Mouse (Mus musculus): ENCODE measurements around the gene Asic2. TPM values are rescaled to one million over a fixed set of nuclear protein-coding genes. Genes with fewer than 3 reads are reported as not detected.

Asic2 gene
- polyA plus RNA-seq, 1 experiment from 2014 or later, result 0.21 TPM

DNA sequence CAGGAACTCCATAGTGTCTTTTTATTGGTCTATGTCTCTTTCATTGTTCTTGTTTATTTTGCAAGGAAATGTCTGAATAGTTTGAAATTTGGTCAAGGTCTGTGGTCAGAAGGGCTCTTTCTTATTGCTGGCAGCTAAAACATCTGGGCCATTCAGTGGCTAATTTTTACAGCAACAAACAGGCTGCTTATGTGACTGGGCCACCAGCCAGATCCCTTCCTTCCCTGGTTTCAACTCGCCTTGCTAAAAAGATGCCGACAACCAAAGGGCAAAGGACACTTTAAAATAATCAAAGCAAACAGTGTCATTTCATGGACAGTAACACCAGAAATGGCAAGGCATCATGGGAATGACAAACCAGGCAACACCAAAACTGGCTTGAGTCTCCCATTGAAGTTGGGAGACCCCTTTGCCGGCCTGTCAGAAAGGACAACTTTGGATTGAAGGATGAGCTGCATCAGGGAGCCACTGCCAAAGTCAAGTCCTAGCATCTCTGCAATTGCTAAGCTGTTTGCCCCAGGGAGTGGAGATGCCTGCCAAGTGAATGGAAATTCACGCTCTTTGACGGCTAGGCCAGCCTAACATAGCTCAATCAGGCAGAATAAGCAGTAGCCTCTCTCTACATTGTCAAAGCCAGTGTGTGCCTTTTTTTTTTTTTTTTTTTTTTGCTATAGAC lies 123.1 kb downstream of the Asic2 start:
- no peak overlapping the region for H3K4me2 ChIP-seq
- 70% methylated on average over 5 of the region's 5 CpGs for WGBS (ENCODE audit: insufficient replicate concordance)
- H3K9me3 ChIP-seq (replicated peaks; ENCODE audit: control insufficient read depth, low read length), result no peaks in the 10 kb centered on the region
- H3K4me3 ChIP-seq (ENCODE audit: low read depth, low read length), result no peak overlapping the region
- H3K27ac ChIP-seq (ENCODE audit: low read depth, low read length), result no peak overlapping the region
- no peaks in the 10 kb centered on the region for H3K36me3 ChIP-seq (ENCODE audit: control insufficient read depth, insufficient read depth, low read length)
- no peak for ATAC-seq (replicated peaks; ENCODE audit: insufficient number of reproducible peaks, low FRiP score, low TSS enrichment)
- no peak overlapping the region for H3K9ac ChIP-seq (ENCODE audit: low read depth, low read length)
- no peaks in the 10 kb centered on the region for H3K27me3 ChIP-seq (ENCODE audit: control insufficient read depth, insufficient read depth, low read length)
- H3K4me1 ChIP-seq (ENCODE audit: control insufficient read depth, insufficient read depth, low read length), result no peaks in the 10 kb centered on the region

GRCm38 (mm10) chr11:81841001-81841400 lies 127.3 kb downstream of the Asic2 start:
- H3K9ac ChIP-seq (ENCODE audit: low read depth, low read length), result no peak overlapping the region
- H3K36me3 ChIP-seq (ENCODE audit: control insufficient read depth, insufficient read depth, low read length), result no peaks in the 10 kb centered on the region
- H3K27me3 ChIP-seq (ENCODE audit: control insufficient read depth, insufficient read depth, low read length), result no peaks in the 10 kb centered on the region
- no peak overlapping the region for H3K4me2 ChIP-seq
- no peak for ATAC-seq (replicated peaks; ENCODE audit: insufficient number of reproducible peaks, low FRiP score, low TSS enrichment)
- H3K4me3 ChIP-seq (ENCODE audit: low read depth, low read length), result no peak overlapping the region
- 39% methylated on average over 2 of the region's 2 CpGs for WGBS (ENCODE audit: insufficient replicate concordance)
- H3K9me3 ChIP-seq (replicated peaks; ENCODE audit: control insufficient read depth, low read length), result no peaks in the 10 kb centered on the region
- no peak overlapping the region for H3K27ac ChIP-seq (ENCODE audit: low read depth, low read length)
- no peaks in the 10 kb centered on the region for H3K4me1 ChIP-seq (ENCODE audit: control insufficient read depth, insufficient read depth, low read length)

DNA sequence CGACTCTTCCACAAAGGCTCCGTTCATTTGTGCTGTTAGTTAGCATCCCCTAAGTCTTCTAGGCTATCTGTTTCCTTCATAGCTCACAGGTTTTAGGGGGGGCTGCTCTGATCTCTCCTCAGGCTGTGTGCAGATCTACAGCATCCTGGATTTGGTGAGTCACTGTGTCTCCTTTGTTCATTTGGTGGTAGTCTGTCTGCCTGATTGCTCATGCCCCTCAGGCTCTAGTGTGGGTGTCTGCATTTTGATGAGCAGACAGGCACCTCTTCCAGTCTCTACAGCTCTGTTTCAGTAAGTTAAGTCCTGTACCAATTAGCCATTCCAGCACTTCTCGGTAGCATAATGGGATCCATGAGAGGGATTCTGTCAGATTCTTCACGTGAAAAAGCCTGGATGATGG lies 129.8 kb downstream of the Asic2 start:
- no peaks in the 10 kb centered on the region for H3K4me1 ChIP-seq (ENCODE audit: control insufficient read depth, insufficient read depth, low read length)
- H3K4me3 ChIP-seq (ENCODE audit: low read depth, low read length), result no peak overlapping the region
- H3K9ac ChIP-seq (ENCODE audit: low read depth, low read length), result no peak overlapping the region
- ATAC-seq (replicated peaks; ENCODE audit: insufficient number of reproducible peaks, low FRiP score, low TSS enrichment), result no peak
- H3K4me2 ChIP-seq, result no peak overlapping the region
- WGBS (ENCODE audit: insufficient replicate concordance), result 71% methylated on average over 4 of the region's 4 CpGs
- no peaks in the 10 kb centered on the region for H3K36me3 ChIP-seq (ENCODE audit: control insufficient read depth, insufficient read depth, low read length)
- no peaks in the 10 kb centered on the region for H3K27me3 ChIP-seq (ENCODE audit: control insufficient read depth, insufficient read depth, low read length)
- no peaks in the 10 kb centered on the region for H3K9me3 ChIP-seq (replicated peaks; ENCODE audit: control insufficient read depth, low read length)
- no peak overlapping the region for H3K27ac ChIP-seq (ENCODE audit: low read depth, low read length)

- Histone ChIP-seq H3K27ac (ENCODE audit: low read depth, low read length) (no peak overlapping the region), H3K9ac (ENCODE audit: low read depth, low read length) (no peak overlapping the region), H3K4me1 (ENCODE audit: control insufficient read depth, insufficient read depth, low read length) (no peaks in the 10 kb centered on the region), H3K36me3 (ENCODE audit: control insufficient read depth, insufficient read depth, low read length) (no peaks in the 10 kb centered on the region), H3K27me3 (ENCODE audit: control insufficient read depth, insufficient read depth, low read length) (no peaks in the 10 kb centered on the region), H3K4me2 (no peak overlapping the region), H3K9me3 (replicated peaks; ENCODE audit: control insufficient read depth, low read length) (no peaks in the 10 kb centered on the region), H3K4me3 (ENCODE audit: low read depth, low read length) (no peak overlapping the region)
- no peak for ATAC-seq (replicated peaks; ENCODE audit: insufficient number of reproducible peaks, low FRiP score, low TSS enrichment)
- WGBS (ENCODE audit: insufficient replicate concordance), result 64% methylated on average over 1 of the region's 1 CpGs
These were observed 135.9 kb downstream of the Asic2 start for GRCm38 (mm10) chr11:81832381-81832780.

DNA sequence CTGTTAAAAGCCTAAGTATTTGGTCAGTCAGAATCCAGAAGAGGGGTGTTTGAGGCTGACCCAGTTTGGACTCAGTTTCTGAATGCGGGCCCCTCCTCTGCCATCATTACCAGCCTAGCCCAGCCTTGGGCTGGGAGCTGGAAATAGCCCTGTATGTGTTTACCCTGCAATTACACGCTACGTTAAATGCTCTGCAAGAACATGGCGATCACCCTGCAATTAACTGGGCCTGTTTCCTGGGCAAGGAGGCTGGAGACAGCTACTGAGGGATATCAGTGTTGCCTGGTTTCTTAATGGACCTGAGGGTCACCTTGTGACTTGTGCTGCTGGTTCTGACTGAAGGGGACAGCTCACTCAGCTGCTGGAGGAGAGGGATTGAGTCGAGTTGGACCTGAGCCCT lies 151.7 kb downstream of the Asic2 start:
- no peak for ATAC-seq (replicated peaks; ENCODE audit: insufficient number of reproducible peaks, low FRiP score, low TSS enrichment)
- WGBS (ENCODE audit: insufficient replicate concordance), result 71% methylated on average over 5 of the region's 5 CpGs

GRCm38 (mm10) chr11:81814816-81815215 lies 153.4 kb downstream of the Asic2 start:
- H3K9me3 ChIP-seq (replicated peaks; ENCODE audit: control insufficient read depth, low read length), result no peaks in the 10 kb centered on the region
- H3K9ac ChIP-seq (ENCODE audit: low read depth, low read length), result no peak overlapping the region
- H3K4me1 ChIP-seq (ENCODE audit: control insufficient read depth, insufficient read depth, low read length), result no peaks in the 10 kb centered on the region
- no peaks in the 10 kb centered on the region for H3K27me3 ChIP-seq (ENCODE audit: control insufficient read depth, insufficient read depth, low read length)
- WGBS (ENCODE audit: insufficient replicate concordance), result 81% methylated on average over 1 of the region's 1 CpGs
- no peak overlapping the region for H3K4me2 ChIP-seq
- no peak for ATAC-seq (replicated peaks; ENCODE audit: insufficient number of reproducible peaks, low FRiP score, low TSS enrichment)
- H3K36me3 ChIP-seq (ENCODE audit: control insufficient read depth, insufficient read depth, low read length), result no peaks in the 10 kb centered on the region
- no peak overlapping the region for H3K4me3 ChIP-seq (ENCODE audit: low read depth, low read length)
- no peak overlapping the region for H3K27ac ChIP-seq (ENCODE audit: low read depth, low read length)

More for the DNA sequence above, 151.7 kb downstream of the Asic2 start:
- peaks cover 2% of the 10 kb centered on the region; the same call in 1 of the 2 replicates for H3K27me3 ChIP-seq (ENCODE audit: control insufficient read depth, insufficient read depth, low read length)
- no peak overlapping the region for H3K4me2 ChIP-seq
- H3K9me3 ChIP-seq (replicated peaks; ENCODE audit: control insufficient read depth, low read length), result no peaks in the 10 kb centered on the region
- no peak overlapping the region for H3K27ac ChIP-seq (ENCODE audit: low read depth, low read length)
- H3K9ac ChIP-seq (ENCODE audit: low read depth, low read length), result no peak overlapping the region
- no peaks in the 10 kb centered on the region for H3K4me1 ChIP-seq (ENCODE audit: control insufficient read depth, insufficient read depth, low read length)
- H3K4me3 ChIP-seq (ENCODE audit: low read depth, low read length), result no peak overlapping the region
- no peaks in the 10 kb centered on the region for H3K36me3 ChIP-seq (ENCODE audit: control insufficient read depth, insufficient read depth, low read length)

- 78% methylated on average over 11 of the region's 11 CpGs for WGBS (ENCODE audit: insufficient replicate concordance)
- no peak overlapping the region for H3K27ac ChIP-seq (ENCODE audit: low read depth, low read length)
- no peaks in the 10 kb centered on the region for H3K4me1 ChIP-seq (ENCODE audit: control insufficient read depth, insufficient read depth, low read length)
- no peaks in the 10 kb centered on the region for H3K27me3 ChIP-seq (ENCODE audit: control insufficient read depth, insufficient read depth, low read length)
- no peaks in the 10 kb centered on the region for H3K9me3 ChIP-seq (replicated peaks; ENCODE audit: control insufficient read depth, low read length)
- no peaks in the 10 kb centered on the region for H3K36me3 ChIP-seq (ENCODE audit: control insufficient read depth, insufficient read depth, low read length)
- ATAC-seq (replicated peaks; ENCODE audit: insufficient number of reproducible peaks, low FRiP score, low TSS enrichment), result no peak
- no peak overlapping the region for H3K4me3 ChIP-seq (ENCODE audit: low read depth, low read length)
- H3K4me2 ChIP-seq, result no peak overlapping the region
- H3K9ac ChIP-seq (ENCODE audit: low read depth, low read length), result no peak overlapping the region
These were observed 161.2 kb downstream of the Asic2 start for GRCm38 (mm10) chr11:81806905-81807659.

GRCm38 (mm10) chr11:81803544-81803943 lies 164.7 kb downstream of the Asic2 start:
- Histone ChIP-seq H3K4me2 (no peak overlapping the region), H3K27me3 (ENCODE audit: control insufficient read depth, insufficient read depth, low read length) (no peaks in the 10 kb centered on the region), H3K4me1 (ENCODE audit: control insufficient read depth, insufficient read depth, low read length) (no peaks in the 10 kb centered on the region), H3K9me3 (replicated peaks; ENCODE audit: control insufficient read depth, low read length) (no peaks in the 10 kb centered on the region), H3K36me3 (ENCODE audit: control insufficient read depth, insufficient read depth, low read length) (no peaks in the 10 kb centered on the region), H3K4me3 (ENCODE audit: low read depth, low read length) (no peak overlapping the region), H3K27ac (ENCODE audit: low read depth, low read length) (no peak overlapping the region), H3K9ac (ENCODE audit: low read depth, low read length) (no peak overlapping the region)
- ATAC-seq (replicated peaks; ENCODE audit: insufficient number of reproducible peaks, low FRiP score, low TSS enrichment), result no peak
- 50% methylated on average over 2 of the region's 2 CpGs for WGBS (ENCODE audit: insufficient replicate concordance)

DNA sequence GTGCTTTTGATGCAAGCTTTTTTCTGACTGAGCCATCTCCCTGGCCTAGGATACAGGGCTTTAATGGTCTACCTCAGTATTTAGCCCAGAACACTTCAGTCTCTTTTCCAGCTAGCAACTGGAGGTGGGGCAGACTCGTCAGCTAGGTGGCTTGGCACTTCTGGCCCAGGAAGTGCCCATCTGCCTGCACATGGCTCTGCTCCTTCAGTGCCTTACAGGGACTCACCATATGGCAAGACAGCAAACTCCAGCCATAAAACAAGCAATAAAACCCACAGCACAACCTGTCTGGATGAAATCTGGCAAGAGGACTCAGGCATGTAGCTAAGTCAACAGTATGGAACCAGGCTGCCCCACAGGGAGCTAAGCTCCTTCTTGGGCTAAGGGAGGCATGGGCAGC lies 165.6 kb downstream of the Asic2 start:
- Histone ChIP-seq H3K4me3 (ENCODE audit: low read depth, low read length) (no peak overlapping the region), H3K27me3 (ENCODE audit: control insufficient read depth, insufficient read depth, low read length) (no peaks in the 10 kb centered on the region), H3K36me3 (ENCODE audit: control insufficient read depth, insufficient read depth, low read length) (no peaks in the 10 kb centered on the region), H3K4me2 (no peak overlapping the region), H3K9me3 (replicated peaks; ENCODE audit: control insufficient read depth, low read length) (no peaks in the 10 kb centered on the region), H3K27ac (ENCODE audit: low read depth, low read length) (no peak overlapping the region), H3K9ac (ENCODE audit: low read depth, low read length) (no peak overlapping the region), H3K4me1 (ENCODE audit: control insufficient read depth, insufficient read depth, low read length) (no peaks in the 10 kb centered on the region)
- ATAC-seq (replicated peaks; ENCODE audit: insufficient number of reproducible peaks, low FRiP score, low TSS enrichment), result no peak
- 59% methylated on average over 1 of the region's 1 CpGs for WGBS (ENCODE audit: insufficient replicate concordance)

Data from heart, embryonic 11.5 days (tissue).